Mouse (Mus musculus): Measurements from ENCODE around the gene Clcn5. TPM values are rescaled to one million over a fixed set of nuclear protein-coding genes. Genes with fewer than 3 reads are reported as not detected.

Clcn5 gene
- polyA plus RNA-seq, 1 experiment from 2014 or later = 2.9 TPM

MicroRNAs within 50 kb of the gene (microRNA counts, 519-probe panel; counts per million panel counts)
- 5,689 counts per million, percentile 69 among the panel's probes with 10 or more counts for microRNA mmu-miR-188-3p
- microRNA mmu-miR-188-5p = 114 counts per million
- 114 counts per million for microRNA mmu-miR-362-3p
- 114 counts per million for microRNA mmu-miR-362-5p
- 114 counts per million for microRNA mmu-miR-500
- 114 counts per million for microRNA mmu-miR-501-3p
- microRNA mmu-miR-501-5p = 114 counts per million
- microRNA mmu-miR-532-3p = 114 counts per million
- 4,280 counts per million, percentile 37 among the panel's probes with 10 or more counts for microRNA mmu-miR-532-5p

Small RNA genes within 50 kb of the gene (microRNA-seq; reads per million reads assigned to microRNA genes)
- gene Mir188 (1,571 reads per million, percentile 80 among the genes with 10 or more reads in this experiment), gene Mir362 (119 reads per million, percentile 52 among the genes with 10 or more reads in this experiment), gene Mir500 (189 reads per million, percentile 58 among the genes with 10 or more reads in this experiment), gene Mir501 (529 reads per million, percentile 69 among the genes with 10 or more reads in this experiment), gene Mir532 (2,416 reads per million, percentile 83 among the genes with 10 or more reads in this experiment)

Other genes with a start within 250 kb of the Clcn5 start
- gene Usp27x, start 56.5 kb upstream of the Clcn5 start, polyA plus RNA-seq (2015; fragmentation: Nextera tagmentation; extraction: Ambion mirVana) = 0.03 and 0.10 TPM in 2 replicates

Measured in liver, embryonic 13.5 days (tissue).